Mouse (Mus musculus) erythroid progenitor cell, adult 5-6 weeks (primary cell): ENCODE data around the gene Pdcd6. TPM values are rescaled to one million over a fixed set of nuclear protein-coding genes. Genes with fewer than 3 reads are reported as not detected.

Experiments
- ATAC-seq: replicated peaks from 2 replicates; pipeline ENCODE4 v1.8.0; 2016; ENCODE audit warnings: moderate number of reproducible peaks, mild to moderate bottlenecking, moderate TSS enrichment, inconsistent platforms; ENCODE audit not compliant: poor library complexity, low FRiP score, severe bottlenecking
- total RNA-seq, 2 experiments: library from RNA; stranded (forward) in 1 of 2; stranded (reverse) in 1 of 2; fragments of 150-400 nt in 1 of 2; fragments of 186-747, 209-891 nt in 1 of 2; gene quantifications; 2 replicates each; pipeline versions ENCODE4 v1.2.3 to v1.2.4; 2015 to 2017; ENCODE audit warnings: low replicate concordance in 2 of 2

The Pdcd6 gene
- total RNA-seq, 2 experiments from 2014 or later, result 25.1 to 60.8 TPM

GRCm38 (mm10) chr13:74292167-74292566 is 25.2 kb downstream of the Pdcd6 start, which contains the start of gene Ahrr:
Gene Ahrr, minus strand, starts transcription at chr13:74292331.
- ATAC-seq, result peak; percentile 50; the same call in 1 of the 2 replicates

- no peak for ATAC-seq
Measured at GRCm38 (mm10) chr13:74289646-74290045, 27.7 kb downstream of the Pdcd6 start.

GRCm38 (mm10) chr13:74282299-74282698 is 35.1 kb downstream of the Pdcd6 start:
- no peak for ATAC-seq

- 0 out of 2 replicates have a peak, but pooled peaks have one; percentile 53 for ATAC-seq
Measured at GRCm38 (mm10) chr13:74275726-74276125, 41.7 kb downstream of the Pdcd6 start.

- no peak for ATAC-seq
Measured at GRCm38 (mm10) chr13:74260231-74260992, 57.0 kb downstream of the Pdcd6 start.

- ATAC-seq, result no peak
Measured at GRCm38 (mm10) chr13:74259460-74260230, 57.7 kb downstream of the Pdcd6 start.

Other genes starting within 250 kb of the Pdcd6 start
- not detected in 2 replicates for gene Slc9a3, start 196.1 kb downstream of the Pdcd6 start, total RNA-seq (2015; ENCODE audit: low replicate concordance)
- gene Slc9a3, start 196.1 kb downstream of the Pdcd6 start, total RNA-seq (2017; ENCODE audit: low replicate concordance), result not detected in 2 replicates
- 11.5 and 30.6 TPM in 2 replicates for gene Exoc3, start 108.8 kb downstream of the Pdcd6 start, total RNA-seq (2015; ENCODE audit: low replicate concordance)
- gene Exoc3, start 108.8 kb downstream of the Pdcd6 start, total RNA-seq (2017; ENCODE audit: low replicate concordance), result 25.2 and 27.9 TPM in 2 replicates
- gene Ahrr, start 25.2 kb downstream of the Pdcd6 start, total RNA-seq (2015; ENCODE audit: low replicate concordance), result not detected in 2 replicates
- not detected in 2 replicates for gene Ahrr, start 25.2 kb downstream of the Pdcd6 start, total RNA-seq (2017; ENCODE audit: low replicate concordance)
- 80.4 and 91.8 TPM in 2 replicates for gene Sdha, start 32.7 kb upstream of the Pdcd6 start, total RNA-seq (2015; ENCODE audit: low replicate concordance)
- 94.1 and 108 TPM in 2 replicates for gene Sdha, start 32.7 kb upstream of the Pdcd6 start, total RNA-seq (2017; ENCODE audit: low replicate concordance)
- gene Ccdc127, start 32.7 kb upstream of the Pdcd6 start, total RNA-seq (2015; ENCODE audit: low replicate concordance), result 20.5 and 24.5 TPM in 2 replicates
- 20.8 and 32.7 TPM in 2 replicates for gene Ccdc127, start 32.7 kb upstream of the Pdcd6 start, total RNA-seq (2017; ENCODE audit: low replicate concordance)
- gene Lrrc14b, start 46.4 kb upstream of the Pdcd6 start, total RNA-seq (2015; ENCODE audit: low replicate concordance), result not detected in 2 replicates
- gene Lrrc14b, start 46.4 kb upstream of the Pdcd6 start, total RNA-seq (2017; ENCODE audit: low replicate concordance), result not detected in 2 replicates
- not detected in 2 replicates for gene Zfp72, start 73.3 kb upstream of the Pdcd6 start, total RNA-seq (2015; ENCODE audit: low replicate concordance)
- 2.5 TPM in 1 of 2 replicates, not detected in the other for gene Zfp72, start 73.3 kb upstream of the Pdcd6 start, total RNA-seq (2017; ENCODE audit: low replicate concordance)
- gene Ftl1-ps1, start 82.1 kb upstream of the Pdcd6 start, total RNA-seq (2015; ENCODE audit: low replicate concordance), result 88.0 and 131 TPM in 2 replicates
- gene Ftl1-ps1, start 82.1 kb upstream of the Pdcd6 start, total RNA-seq (2017; ENCODE audit: low replicate concordance), result 27.9 and 36.8 TPM in 2 replicates
- gene Zfp825, start 176.4 kb upstream of the Pdcd6 start, total RNA-seq (2015; ENCODE audit: low replicate concordance), result 5.0 and 10.8 TPM in 2 replicates
- gene Zfp825, start 176.4 kb upstream of the Pdcd6 start, total RNA-seq (2017; ENCODE audit: low replicate concordance), result 5.1 and 10.5 TPM in 2 replicates